Mouse (Mus musculus): Measurements from ENCODE around the gene Efs. TPM values are rescaled to one million over a fixed set of nuclear protein-coding genes. Genes with fewer than 3 reads are reported as not detected.
A peak's percentile ranks its signal among the peaks of the same experiment; 100 is the strongest.

Gene Efs
- polyA plus RNA-seq, 1 experiment, result 13.4 TPM

- no peak for DNase-seq (ENCODE audit: extremely low spot score in 1 of 2, low spot score in 1 of 2)
Measured at GRCm38 (mm10) chr14:54926401-54927158, 654 bp upstream of the Efs start.

- DNase-seq (ENCODE audit: extremely low spot score in 1 of 2, low spot score in 1 of 2), result no peak
Measured at GRCm38 (mm10) chr14:54924641-54925348, 1.1 kb downstream of the Efs start.

GRCm38 (mm10) chr14:54920076-54920685 lies 5.7 kb downstream of the Efs start:
- DNase-seq (ENCODE audit: extremely low spot score in 1 of 2, low spot score in 1 of 2), result no peak

GRCm38 (mm10) chr14:54913343-54913742 lies 12.6 kb downstream of the Efs start:
- no peak for DNase-seq (ENCODE audit: extremely low spot score in 1 of 2, low spot score in 1 of 2)

- DNase-seq (ENCODE audit: extremely low spot score in 1 of 2, low spot score in 1 of 2), result peak; percentile 61 to 88
Measured at GRCm38 (mm10) chr14:54912886-54913285, 13.0 kb downstream of the Efs start, which contains the start of gene Slc22a17. TSS of gene Slc22a17 (minus strand) at chr14:54913132.

- no peak for DNase-seq (ENCODE audit: extremely low spot score in 1 of 2, low spot score in 1 of 2)
Measured at GRCm38 (mm10) chr14:54912109-54912850, 13.6 kb downstream of the Efs start.

- DNase-seq (ENCODE audit: extremely low spot score in 1 of 2, low spot score in 1 of 2), result no peak
Measured at GRCm38 (mm10) chr14:54908682-54909081, 17.2 kb downstream of the Efs start.

- DNase-seq (ENCODE audit: extremely low spot score in 1 of 2, low spot score in 1 of 2), result no peak
Measured at GRCm38 (mm10) chr14:54903641-54904040, 22.3 kb downstream of the Efs start.

GRCm38 (mm10) chr14:54900383-54900782 lies 25.5 kb downstream of the Efs start:
- peak; percentile 79 to 94 for DNase-seq (ENCODE audit: extremely low spot score in 1 of 2, low spot score in 1 of 2)

GRCm38 (mm10) chr14:54897445-54897844 lies 28.5 kb downstream of the Efs start:
- no peak for DNase-seq (ENCODE audit: extremely low spot score in 1 of 2, low spot score in 1 of 2)

GRCm38 (mm10) chr14:54894296-54895151 lies 31.4 kb downstream of the Efs start:
- peak in 1 of 2 experiments; percentile 40 for DNase-seq (ENCODE audit: extremely low spot score in 1 of 2, low spot score in 1 of 2)

- peak; percentile 99 to 100 for DNase-seq (ENCODE audit: extremely low spot score in 1 of 2, low spot score in 1 of 2)
Measured at GRCm38 (mm10) chr14:54893651-54894181, 32.2 kb downstream of the Efs start.

GRCm38 (mm10) chr14:54892200-54892599 lies 33.7 kb downstream of the Efs start, which contains the start of gene Pabpn1:
TSS of gene Pabpn1 (plus strand) at chr14:54892500.
- no peak for DNase-seq (ENCODE audit: extremely low spot score in 1 of 2, low spot score in 1 of 2)

GRCm38 (mm10) chr14:54885309-54885708 lies 40.6 kb downstream of the Efs start:
- DNase-seq (ENCODE audit: extremely low spot score in 1 of 2, low spot score in 1 of 2), result no peak

- DNase-seq (ENCODE audit: extremely low spot score in 1 of 2, low spot score in 1 of 2), result no peak
Measured at GRCm38 (mm10) chr14:54884022-54884712, 41.8 kb downstream of the Efs start.

- DNase-seq (ENCODE audit: extremely low spot score in 1 of 2, low spot score in 1 of 2), result peak in 1 of 2 experiments; percentile 73
Measured at GRCm38 (mm10) chr14:54883154-54884021, 42.5 kb downstream of the Efs start, which contains the start of the genes Bcl2l2 and Gm20521. TSS of gene Bcl2l2 (plus strand) at chr14:54883377. TSS of gene Gm20521 (plus strand) at chr14:54883441.

GRCm38 (mm10) chr14:54877048-54877715 lies 48.7 kb downstream of the Efs start, which contains the start of gene Ppp1r3e:
TSS of gene Ppp1r3e (minus strand) at chr14:54877550.
- DNase-seq (ENCODE audit: extremely low spot score in 1 of 2, low spot score in 1 of 2), result peak in 1 of 2 experiments; percentile 60

Data from frontal cortex, adult 2 months (tissue).